Mouse (Mus musculus) ovary, postnatal 10 days (tissue): Measurements from ENCODE around the gene Qtrt1.

Experiments
- DNase-seq: peaks from one replicate; pipeline ENCODE4 v3.0.0; 2022; ENCODE audit warnings: low spot score

Gene Qtrt1

DNA sequence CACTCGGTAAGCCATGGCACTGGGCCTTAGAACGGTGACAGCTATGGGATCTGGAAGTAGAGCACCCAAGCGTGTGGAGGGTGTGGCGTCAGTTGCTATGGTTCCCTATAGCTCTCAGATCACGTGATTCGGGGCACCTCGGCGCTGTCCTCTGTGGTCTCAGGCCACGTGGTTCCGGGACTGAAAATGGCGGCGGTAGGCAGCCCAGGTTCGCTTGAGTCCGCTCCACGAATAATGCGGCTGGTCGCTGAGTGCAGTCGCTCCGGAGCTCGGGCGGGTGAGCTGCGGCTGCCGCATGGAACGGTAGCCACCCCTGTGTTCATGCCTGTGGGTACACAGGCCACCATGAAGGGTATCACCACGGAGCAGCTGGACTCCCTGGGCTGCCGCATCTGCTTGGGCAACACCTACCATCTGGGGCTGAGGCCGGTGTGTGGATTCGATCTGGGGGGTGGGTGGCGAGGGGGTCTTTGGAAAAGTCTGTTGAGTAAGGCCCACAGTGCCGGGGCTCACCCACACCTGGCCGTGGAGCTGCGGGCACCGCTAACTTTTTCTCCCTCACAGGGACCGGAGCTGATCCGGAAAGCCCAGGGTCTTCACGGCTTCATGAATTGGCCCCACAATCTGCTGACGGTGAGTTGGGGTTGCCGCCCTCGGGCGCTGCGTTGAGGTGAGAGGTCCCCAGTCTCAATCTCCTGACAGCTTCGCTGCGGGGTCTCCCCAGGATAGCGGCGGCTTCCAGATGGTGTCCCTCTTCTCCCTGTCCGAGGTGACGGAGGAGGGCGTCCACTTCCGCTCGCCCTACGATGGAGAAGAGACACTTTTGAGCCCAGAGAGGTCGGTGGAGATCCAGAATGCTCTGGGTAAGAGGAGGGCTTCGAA is at the start of gene Qtrt1:
TSS of gene Qtrt1 (plus strand) at position 169 of the 882 bp plus-strand sequence.
- DNase-seq, result peak; percentile 50

DNA sequence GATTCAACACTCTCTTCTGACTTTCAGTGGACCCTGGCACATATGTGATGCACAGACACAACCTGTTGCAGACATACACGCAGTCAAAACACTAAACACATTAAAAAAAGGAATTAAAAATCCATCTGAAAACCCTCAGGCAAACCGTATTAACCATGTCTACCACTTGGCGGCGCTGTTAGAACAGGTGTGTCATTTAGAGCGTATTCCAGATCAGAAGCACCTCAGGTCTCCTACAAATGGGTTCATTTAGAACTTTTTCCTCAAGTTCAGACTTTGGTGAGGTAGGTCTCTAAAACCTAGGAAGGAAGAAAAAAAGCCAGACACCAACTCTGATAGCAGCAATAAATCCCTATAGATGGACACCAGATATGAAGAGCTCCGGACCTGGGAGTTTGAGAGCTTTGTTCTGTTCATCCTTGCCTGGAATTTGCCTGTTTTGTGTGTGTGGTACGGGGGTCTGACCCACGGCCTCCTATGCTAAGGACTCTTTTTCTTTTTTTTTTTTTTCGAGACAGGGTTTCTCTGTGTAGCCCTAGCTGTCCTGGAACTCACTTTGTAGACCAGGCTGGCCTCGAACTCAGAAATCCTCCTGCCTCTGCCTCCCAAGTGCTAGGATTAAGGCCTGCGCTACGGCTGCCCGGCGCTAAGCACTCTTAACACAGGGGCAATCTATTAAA is 45.0 kb upstream of the Qtrt1 start:
- no peak for DNase-seq

DNA sequence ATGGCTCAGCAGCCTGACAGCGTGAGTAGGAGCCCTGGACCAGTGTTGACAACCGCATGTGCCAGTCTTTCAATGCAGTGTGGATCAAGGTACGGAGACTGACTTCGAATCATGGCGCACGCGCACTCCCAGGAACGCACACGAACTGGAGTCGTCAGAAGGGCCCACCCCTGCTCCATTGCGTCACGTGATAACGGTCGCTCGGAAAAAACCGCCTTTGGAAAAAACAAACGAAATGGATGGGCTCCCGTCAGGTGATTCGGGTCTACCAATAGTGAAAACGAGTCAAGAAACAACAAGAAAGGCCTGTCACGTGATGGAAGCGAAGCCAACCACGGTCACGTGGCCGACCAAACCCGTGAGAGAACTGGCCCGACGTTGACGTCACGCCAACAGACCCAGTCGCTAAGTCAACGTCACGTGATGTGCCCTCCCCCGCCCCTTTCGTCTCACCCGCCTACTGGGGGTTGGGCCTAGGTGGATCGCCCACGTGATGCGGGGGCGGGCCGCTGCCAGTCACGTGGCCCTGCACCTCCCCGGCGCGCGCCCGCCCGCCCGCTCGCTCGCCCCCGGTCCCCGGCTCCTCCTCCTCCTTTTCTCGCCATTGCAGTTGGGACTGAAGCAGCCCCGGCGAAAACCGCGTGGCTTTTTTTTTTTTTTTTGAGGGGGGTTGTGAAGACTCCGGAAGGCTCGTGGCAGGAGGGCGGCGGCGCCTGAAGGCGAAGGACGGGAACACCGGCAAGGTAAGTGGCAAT is 44.1 kb upstream of the Qtrt1 start, which contains the start of gene Ilf3:
TSS of gene Ilf3 (plus strand) at position 515 of the 755 bp plus-strand sequence.
- DNase-seq, result peak; percentile 97

DNA sequence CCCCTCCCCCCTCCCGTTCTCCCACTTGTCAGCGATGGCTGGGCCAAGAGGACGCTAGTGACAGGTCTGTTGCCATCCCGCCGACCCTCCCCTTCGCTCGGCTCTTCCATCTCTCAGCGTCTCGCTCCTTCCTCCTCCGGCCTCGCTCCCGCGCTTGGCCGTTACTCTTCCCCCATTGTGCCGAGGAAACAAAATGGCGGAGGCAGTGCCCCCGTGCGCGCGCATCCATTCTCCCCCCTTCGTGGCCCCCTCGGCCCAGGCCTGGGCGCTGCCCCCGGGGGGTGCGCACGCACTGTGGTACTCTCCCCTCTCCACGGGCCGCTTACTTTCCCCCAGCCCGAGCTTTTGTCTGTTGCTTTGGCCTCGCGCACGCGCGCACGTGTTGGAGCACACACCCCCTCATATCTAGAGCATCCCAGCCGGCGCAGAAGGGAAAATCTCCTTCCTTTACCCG is 43.5 kb upstream of the Qtrt1 start:
- DNase-seq, result peak; percentile 63

DNA sequence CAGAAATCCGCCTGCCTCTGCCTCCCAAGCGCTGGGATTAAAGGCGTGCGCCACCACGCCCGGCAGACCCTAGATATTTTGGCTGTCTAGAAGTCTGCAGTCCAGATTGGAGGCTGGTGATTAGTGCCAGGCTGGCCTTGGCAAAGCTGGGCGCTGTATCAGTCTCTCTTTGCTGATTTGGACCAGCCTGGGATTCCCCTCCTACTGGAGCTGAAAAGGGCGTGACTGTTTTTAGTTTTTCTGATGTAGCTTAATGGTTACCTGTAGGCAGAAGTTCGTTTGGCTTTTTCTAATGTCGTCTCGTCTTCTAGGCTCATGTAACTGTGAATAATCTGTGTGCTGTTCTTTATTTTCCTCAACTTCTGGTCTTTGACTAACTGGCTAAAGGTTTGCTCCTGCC is 42.6 kb upstream of the Qtrt1 start:
- DNase-seq, result no peak

DNA sequence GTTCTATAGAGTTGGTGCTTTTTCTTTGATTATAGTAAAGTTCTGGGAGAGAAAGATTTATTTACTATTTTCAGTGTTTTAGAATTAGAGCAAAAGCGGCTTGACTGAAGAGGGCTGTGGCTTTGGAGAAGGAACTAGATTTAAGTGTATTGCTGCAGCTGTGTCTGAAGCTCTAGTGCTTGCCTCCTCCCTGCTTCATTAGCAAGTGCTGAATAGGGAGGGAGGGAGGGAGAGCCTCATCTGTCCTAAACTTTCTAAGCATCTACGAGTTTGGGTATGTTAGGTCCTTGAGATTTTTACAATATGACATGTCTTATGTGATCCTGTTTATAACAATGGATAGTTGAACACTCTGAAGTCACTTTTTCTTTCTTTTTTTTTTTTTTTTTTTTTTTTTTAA is 40.8 kb upstream of the Qtrt1 start:
- no peak for DNase-seq

DNA sequence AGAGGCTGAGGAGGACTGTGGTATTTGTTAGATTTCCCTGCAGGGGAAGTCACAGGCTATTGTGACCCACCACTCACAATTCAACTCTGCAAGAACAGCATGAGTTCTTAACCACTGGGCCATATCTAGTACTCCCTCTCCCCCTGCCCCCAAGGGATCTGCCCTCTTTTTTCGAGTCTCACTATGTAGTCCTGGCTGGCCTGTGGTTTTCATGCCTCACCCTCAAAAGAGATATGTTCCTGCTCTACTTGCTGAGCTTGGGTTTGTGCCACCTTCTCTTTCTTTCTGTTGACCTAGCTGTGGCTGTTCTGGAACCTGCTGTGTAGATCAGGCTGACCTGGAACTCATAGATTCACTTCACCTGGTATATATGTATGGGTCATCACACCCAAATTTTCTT is 39.1 kb upstream of the Qtrt1 start:
- DNase-seq, result no peak

DNA sequence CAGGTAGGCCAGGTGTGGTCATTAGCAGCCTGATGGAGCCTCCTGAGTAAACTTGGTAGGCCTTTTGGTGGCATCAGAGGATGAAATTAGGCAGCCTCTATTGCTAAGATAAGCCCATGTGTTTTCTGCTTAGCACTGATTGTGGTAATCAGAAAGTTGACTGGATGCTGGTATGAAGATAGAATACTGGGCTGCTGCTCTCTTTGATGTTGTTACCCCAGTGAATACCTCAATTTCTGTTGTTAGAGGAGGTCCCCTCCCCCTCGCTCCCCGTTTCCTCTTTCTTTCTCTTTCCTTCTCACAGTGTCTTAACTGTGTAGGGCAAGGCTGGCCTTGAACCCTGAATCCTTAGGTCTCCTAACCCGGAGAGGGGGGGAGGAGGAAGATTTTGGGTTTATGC is 32.4 kb upstream of the Qtrt1 start:
- DNase-seq, result no peak

DNA sequence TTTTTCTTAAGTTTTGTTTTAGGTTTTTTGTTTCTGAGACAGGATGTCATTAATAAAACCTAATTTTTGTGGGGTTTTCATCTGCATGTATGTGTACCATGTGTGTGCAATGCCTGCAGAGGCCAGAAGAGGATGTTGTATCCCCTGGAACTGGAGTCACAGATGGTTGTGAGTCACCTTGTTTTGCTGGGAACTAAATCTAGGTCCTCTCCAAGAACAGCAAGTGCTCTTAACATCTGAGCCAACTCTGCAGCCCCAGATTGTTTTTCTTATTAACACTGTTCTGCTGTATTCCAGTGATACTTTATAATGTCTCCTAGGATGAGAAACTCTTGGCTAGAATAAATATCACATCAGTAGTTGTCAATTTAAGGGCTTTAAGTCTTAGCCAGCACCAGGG is 30.8 kb upstream of the Qtrt1 start:
- DNase-seq, result no peak

DNA sequence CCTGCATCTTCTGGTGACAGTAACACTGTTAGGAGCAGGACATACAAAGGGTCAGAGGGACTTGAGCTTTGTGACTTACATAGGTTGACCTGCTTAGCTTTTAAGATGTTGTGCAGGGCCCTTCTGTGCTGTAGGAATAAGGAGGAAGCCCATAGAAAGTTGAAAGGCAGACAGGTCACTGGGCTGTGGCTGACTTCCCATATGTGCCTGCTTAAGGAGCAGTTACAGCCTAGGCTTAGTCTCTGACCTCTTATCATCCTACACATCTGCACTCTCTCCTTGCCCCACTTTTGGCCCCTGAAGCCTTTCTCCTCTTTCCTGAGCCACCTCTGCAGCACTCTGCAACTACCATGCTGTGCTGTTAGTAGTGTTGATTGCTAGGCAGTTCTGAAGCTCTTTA is 27.7 kb upstream of the Qtrt1 start:
- no peak for DNase-seq

DNA sequence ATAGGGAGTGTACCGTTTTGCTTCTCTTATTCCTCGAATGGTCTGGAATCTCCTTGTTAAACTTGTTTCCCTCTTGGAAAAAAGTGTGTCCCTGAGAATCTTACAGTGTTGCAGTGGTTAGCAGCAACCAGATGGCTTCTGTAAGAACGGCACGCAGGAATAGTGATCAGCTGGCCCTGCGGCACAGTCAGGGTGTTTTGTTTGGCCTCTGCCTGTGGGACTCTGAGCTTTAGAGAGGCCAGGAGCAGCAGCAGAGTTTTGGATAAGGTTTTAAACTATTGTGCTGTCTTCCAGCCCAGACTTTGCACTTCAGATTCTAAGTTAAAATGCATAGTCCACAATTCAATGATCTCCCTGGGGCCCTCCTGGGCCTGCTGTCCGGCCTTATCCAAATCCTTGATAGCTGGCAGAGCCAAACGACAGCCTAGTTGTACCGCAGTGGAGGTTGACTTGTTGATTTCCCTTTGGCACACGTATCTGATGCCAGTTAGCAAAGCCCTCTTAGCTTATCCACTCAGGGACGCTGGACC is 18.9 kb upstream of the Qtrt1 start:
- DNase-seq, result no peak

DNA sequence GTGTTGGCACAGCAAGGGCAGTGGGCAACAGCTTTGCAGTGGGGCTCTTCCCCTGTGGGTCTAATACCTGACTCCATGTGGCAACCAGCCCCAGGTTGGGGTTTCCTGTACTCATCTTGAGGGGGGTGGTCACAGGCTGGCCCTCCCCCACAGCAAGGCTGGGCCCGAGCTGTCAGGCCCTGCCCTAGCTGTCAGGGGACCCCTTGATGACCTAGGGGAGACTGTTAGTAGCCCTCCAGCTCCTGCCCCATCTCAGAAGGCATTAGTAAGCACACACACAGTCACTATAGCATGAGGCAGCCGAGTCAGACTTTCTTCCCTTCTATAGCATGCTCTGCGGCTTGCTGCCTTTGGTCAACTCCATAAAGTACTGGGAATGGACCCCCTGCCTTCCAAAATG is 15.9 kb upstream of the Qtrt1 start:
- no peak for DNase-seq

DNA sequence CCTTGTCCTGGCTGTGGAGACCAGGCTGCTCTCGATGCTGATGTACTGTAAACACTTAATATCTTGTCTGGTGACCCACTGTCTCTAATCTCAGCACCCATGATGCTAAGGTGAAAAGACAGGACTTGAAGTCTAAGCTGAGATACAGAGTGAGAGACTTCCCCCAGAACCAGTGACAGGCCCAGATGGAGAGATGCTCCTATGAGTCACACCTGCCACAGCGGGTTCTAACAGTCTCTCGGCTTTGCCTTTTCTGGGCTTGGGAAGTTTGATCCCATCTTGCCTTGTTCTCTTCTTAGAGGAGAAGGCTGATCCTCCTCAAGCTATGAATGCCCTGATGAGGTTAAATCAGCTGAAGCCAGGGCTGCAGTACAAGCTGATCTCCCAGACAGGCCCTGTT is 14.5 kb upstream of the Qtrt1 start:
- no peak for DNase-seq

DNA sequence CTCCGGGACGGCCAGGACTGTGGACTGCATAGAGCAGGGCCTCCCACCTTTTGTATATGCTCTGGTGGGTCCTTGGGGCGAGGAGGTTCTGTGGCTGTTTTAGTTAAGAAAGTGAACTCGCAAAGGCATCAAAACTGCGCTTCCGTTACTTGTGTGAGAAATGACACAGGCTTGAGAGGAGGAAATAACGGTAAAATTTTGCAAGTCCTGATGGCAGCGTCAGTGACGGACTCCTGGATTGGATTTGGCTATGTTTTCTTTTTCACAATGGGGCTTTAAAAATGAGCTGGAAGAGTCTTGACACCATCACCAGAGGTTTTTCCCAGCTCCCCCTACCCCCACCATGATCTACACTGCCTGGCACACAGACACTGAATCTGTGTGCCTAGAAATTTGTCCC is 10.6 kb upstream of the Qtrt1 start:
- DNase-seq, result no peak

DNA sequence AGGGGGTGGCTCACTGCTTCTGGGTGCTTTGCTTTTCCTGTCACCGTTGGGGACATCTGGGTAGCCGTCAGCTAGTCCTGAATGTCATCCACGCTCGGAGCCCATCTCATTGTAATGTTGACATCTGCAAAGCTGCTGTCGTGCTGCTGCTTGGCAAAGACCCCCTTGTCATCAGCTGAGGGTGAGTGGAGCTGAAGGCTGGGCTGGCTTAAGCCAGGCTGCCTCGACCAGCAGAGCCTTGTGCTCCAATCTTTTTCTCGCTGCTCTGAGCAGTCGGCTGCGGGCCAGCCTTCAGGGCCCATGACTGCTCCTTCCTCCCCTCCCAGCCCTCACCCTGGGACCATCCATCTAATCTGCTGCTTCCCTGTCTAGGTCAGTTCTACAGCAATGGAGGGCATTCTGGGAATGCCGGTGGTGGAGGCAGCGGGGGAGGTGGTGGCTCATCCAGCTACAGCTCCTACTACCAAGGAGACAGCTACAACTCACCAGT is 8.8 kb upstream of the Qtrt1 start:
- DNase-seq, result no peak

DNA sequence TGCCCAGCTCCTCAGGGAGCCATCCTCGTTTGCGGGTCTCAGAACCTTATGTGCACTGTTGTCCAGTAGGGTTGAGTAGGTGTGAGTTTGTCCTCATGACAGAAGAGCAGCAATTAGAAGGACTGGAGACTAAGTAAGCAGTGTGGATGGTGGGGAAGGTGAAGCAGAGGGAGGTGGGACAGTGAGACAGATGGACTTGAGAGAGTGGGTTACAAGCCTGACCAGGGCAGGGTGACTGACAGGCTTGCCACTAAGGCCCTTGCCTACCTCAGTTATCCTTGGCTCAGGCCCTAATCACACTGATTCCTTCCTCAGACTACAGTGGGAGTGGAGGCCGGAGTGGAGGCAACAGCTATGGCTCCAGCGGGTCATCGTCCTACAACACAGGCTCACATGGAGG is 7.9 kb upstream of the Qtrt1 start:
- DNase-seq, result no peak

DNA sequence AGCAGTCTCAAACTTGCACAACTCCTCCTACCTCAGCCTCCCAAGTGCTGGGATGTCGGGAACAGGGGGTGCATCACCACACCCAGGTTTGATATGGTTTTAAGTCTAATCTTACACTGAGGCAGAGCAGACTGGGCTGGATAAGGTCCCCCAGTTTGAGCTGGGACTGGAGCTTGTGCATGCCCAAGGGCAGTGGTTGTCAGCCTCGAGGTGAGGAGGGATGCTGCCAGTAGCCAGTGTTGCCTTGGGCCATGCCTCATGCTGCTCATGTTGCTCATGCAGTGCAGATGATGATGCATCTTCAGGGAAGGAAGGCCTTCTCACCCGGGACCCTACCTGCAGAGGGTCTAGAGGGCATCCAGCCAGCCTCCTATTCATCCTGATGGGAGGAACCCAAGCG is 6.1 kb upstream of the Qtrt1 start:
- DNase-seq, result no peak

DNA sequence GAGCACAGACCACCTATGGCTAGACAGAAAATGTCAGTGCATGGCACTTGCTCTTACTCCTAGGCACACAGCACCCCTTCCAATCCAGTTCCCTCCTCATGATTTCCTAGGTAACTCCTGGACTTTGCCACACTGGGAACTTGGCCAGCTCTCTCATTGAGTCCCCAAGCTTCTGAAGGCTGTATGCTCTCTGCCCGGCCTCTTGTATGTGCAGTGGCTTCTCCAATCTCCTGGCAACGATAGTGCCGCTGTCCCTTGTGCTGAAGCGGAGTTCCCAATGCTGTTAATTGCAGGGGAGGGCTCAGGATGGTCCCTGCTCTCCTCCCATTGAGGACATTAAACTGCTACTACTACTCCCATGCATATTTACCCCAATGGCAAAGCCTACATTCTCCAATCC is 3.7 kb upstream of the Qtrt1 start:
- DNase-seq, result peak; percentile 24

DNA sequence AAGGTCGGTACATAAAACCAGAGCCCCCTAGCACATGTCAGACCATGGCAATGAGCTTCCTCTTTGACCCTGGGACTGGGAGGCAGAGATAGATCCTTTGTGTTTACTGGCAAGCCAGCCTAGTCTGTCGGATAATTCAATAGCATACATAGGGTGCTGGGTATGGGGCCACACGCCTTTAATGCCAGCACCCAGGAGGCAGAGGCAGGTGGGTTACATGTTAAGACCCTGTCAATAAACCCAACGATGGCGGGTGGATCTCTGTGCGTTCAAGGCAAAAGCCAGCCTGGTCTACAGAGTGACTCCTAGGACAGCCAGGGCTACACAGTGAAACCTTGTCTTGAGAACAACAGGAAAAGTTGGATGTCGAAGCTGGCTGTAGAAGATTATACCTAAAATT is 3.0 kb upstream of the Qtrt1 start:
- no peak for DNase-seq

DNA sequence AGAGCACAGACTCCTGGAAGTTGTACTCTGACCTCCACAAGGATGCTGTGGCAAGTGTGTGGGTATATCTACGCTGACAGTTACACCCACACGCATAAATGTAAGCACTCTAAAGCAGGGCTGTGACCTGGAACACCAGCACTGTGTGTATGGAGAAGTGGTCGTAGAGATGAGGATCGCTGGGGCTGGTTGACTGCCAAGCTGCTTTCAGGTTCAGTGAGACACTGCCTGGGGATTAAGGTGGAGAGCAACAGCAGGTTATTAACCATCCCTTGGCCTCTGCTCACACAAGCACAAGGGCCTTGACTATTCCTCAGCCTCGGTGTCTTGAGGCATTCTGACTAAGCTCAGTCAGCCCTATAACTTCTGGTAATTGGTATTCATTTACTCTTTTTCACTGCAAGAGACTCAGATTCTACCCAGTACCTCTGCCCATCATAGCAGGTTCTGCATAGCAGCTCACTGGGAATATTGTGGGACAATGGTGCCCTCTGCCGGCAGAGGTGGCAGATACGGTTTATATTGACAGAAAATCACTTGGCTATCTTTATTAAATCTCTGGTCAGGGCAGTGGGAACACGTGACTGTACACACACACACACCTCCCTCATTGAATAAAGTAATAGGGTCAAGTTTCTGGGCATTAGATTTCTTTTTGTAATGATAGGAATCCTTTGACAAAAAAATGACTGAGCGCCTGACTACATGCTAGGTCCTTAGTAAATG is 1.9 kb upstream of the Qtrt1 start:
- peak; percentile 57 for DNase-seq

DNA sequence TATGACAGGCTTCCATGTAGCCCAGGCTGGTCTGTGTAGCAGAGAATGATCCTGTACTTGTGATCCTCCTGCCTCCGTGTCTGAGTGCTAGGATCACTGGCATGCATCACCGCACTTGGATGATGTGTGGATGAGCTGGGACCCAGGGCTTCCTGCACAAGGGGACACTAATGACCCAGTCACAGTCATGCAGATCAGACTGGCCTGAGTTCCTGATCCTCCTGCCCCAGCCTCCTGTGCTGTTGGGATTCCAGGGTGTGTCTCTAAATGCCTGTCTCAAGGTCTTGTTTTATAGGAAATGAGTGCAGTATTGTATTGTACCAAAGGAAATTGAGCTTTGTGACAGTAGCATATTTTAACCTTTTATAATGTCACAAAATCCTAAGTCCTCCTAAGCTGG is 6.2 kb downstream of the Qtrt1 start:
- DNase-seq, result no peak

DNA sequence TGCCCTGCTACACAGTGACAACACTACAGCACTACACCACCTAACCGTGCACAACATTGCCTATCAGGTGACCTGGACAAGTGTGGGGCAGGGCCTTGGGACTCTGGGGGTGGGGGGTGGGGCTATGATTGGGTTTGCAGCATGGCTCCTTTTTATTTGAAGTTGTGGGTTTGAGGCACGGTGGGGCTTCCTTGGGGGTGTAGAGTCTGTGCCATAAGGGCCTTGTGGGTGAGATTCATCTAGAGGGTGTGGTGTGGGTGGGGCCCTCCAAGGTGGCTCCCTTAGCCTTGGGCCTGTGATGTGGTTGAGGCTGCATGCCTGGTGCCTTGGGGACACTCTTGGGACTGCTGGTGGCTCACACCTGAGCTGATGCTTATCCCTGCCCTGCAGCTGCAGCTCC is 8.0 kb downstream of the Qtrt1 start:
- DNase-seq, result no peak
